Mouse (Mus musculus) spleen, adult 2 months (tissue): Measurements from ENCODE around the gene Immp2l.

ENCODE experiments used
- CTCF ChIP-seq: fragments of 200-500 bp; IDR thresholded peaks from 2 replicates; pipeline ENCODE4 v1.5.1; 2011; ENCODE audit warnings: mild to moderate bottlenecking, inconsistent platforms; ENCODE audit not compliant: insufficient read depth, insufficient read length, insufficient replicate concordance; ENCODE audit errors: extremely low read depth
- POLR2A ChIP-seq: fragments of 200-500 bp; IDR thresholded peaks from 2 replicates; pipeline ENCODE4 v1.6.1; 2011; ENCODE audit warnings: low read depth, low read length, inconsistent platforms

GRCm38 (mm10) chr12:41878493-41878892, 854.6 kb downstream of the Immp2l start:
- TF ChIP-seq CTCF, result no peak
- no peak for TF ChIP-seq POLR2A
